In the genomic region with DNA sequence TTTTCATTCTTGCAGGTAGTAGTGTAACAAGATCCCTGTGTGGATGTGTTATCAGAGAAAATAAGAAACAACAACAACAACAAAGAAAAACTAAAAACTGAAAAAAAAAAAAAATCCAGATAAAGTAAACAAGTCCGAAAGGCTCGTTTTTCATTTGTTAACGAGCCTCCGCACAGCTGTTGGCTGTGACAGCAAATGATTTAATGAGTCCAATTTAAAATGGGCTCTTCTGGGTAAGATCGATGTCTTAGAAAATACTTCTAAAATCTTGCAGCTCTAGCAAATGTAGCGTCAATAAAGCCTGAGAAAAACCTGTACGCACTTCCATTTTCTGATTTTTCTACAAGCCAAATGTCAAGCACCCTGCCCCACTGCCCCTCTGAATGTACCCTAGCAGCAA, we compare ENCODE assay signal across 24 mouse cellular contexts.
"Had no signal": no experiment of that assay in that cellular context is flagged by ENCODE, and none has a peak within 500 bp of the region (broad histone marks: within the 10 kb centered on the region; RNA-seq: fewer than 3 reads in every experiment).

No protein-coding gene starts in this region.

- H3K27me3 ChIP-seq: heart, embryonic 13.5 days; heart, embryonic 15.5 days; hindbrain, embryonic 13.5 days; hindbrain, embryonic 15.5 days; limb, embryonic 12.5 days; liver, embryonic 13.5 days; liver, embryonic 15.5 days had no signal

- H3K9ac ChIP-seq: heart, embryonic 13.5 days; heart, embryonic 15.5 days; hindbrain, embryonic 13.5 days; hindbrain, embryonic 15.5 days; limb, embryonic 12.5 days; liver, embryonic 13.5 days; liver, embryonic 15.5 days had no signal

- H3K4me2 ChIP-seq: heart, embryonic 11.5 days; heart, embryonic 13.5 days; heart, embryonic 15.5 days; hindbrain, embryonic 13.5 days; hindbrain, embryonic 15.5 days; limb, embryonic 12.5 days; liver, embryonic 11.5 days; liver, embryonic 13.5 days; liver, embryonic 15.5 days had no signal

- H3K9me3 ChIP-seq: heart, embryonic 13.5 days; heart, embryonic 15.5 days; hindbrain, embryonic 13.5 days; hindbrain, embryonic 15.5 days; limb, embryonic 10.5 days; limb, embryonic 12.5 days; liver, embryonic 13.5 days; liver, embryonic 15.5 days had no signal

- H3K4me1 ChIP-seq: heart, embryonic 13.5 days; heart, embryonic 15.5 days; hindbrain, embryonic 13.5 days; hindbrain, embryonic 15.5 days; limb, embryonic 10.5 days; limb, embryonic 12.5 days; liver, embryonic 13.5 days; liver, embryonic 15.5 days had no signal

- DNase-seq: gastrocnemius, postnatal 14 days; gastrocnemius, postnatal 36 days; heart, adult 2 months; heart, postnatal 14 days; heart, postnatal 36 days; kidney, adult 11 months; kidney, adult 8-10 months; kidney, postnatal 25 days; layer of hippocampus, adult 9-11 months; layer of hippocampus, postnatal 36 days; liver; liver, embryonic 13.5 days had no signal

- H3K27ac ChIP-seq: heart, adult 2 months; heart, embryonic 13.5 days; heart, embryonic 15.5 days; hindbrain, embryonic 13.5 days; hindbrain, embryonic 15.5 days; hindbrain, postnatal 0 days; kidney, postnatal 0 days; limb, embryonic 10.5 days; limb, embryonic 12.5 days; liver, embryonic 13.5 days; liver, embryonic 15.5 days had no signal

- H3K36me3 ChIP-seq: heart, embryonic 13.5 days; heart, embryonic 15.5 days; hindbrain, embryonic 13.5 days; hindbrain, embryonic 15.5 days; limb, embryonic 10.5 days; limb, embryonic 12.5 days; liver, embryonic 13.5 days; liver, embryonic 15.5 days had no signal

- ATAC-seq: hindbrain, postnatal 0 days; intestine, embryonic 16.5 days had no signal

- H3K4me3 ChIP-seq: heart, adult 2 months; heart, embryonic 13.5 days; heart, embryonic 15.5 days; hindbrain, embryonic 13.5 days; hindbrain, embryonic 15.5 days; limb, embryonic 10.5 days; limb, embryonic 12.5 days; liver, embryonic 13.5 days; liver, embryonic 15.5 days had no signal
